Mouse (Mus musculus): ENCODE measurements around the gene Cyp4f17.

DNA sequence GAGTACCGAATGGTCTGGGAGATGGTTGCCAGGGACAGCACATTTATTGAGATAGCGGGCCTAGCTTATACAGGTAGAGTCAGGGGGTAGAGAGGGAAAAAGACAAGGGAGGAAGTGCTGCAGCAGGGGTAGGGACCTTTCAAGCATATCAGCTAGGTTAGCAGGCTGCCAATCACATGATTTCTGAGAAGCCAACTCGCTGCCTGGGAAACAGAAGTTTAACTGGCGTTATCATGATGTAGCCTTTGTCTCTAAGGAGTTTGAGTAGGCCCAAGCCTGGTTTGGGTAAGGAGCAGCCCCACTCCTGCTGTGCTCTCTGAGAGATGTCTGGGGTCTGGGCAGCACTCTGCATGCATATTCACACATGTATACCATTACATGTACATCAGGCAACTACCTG is 16.5 kb downstream of the Cyp4f17 start:
- TF ChIP-seq POLR2A (IDR thresholded peaks at IDR 0.05; ENCODE audit: borderline replicate concordance, extremely low read depth, insufficient read depth, insufficient read length, poor library complexity, severe bottlenecking) (no peak), CTCF (IDR thresholded peaks at IDR 0.05; ENCODE audit: borderline replicate concordance, extremely low read depth, insufficient read depth, insufficient read length) (no peak)

Measured in brain, embryonic 14.5 days (tissue).